Mouse (Mus musculus): Measurements from ENCODE around the gene Tmem74b.
A peak's percentile ranks its signal among the peaks of the same experiment; 100 is the strongest.

Tmem74b gene

GRCm38 (mm10) chr2:151742084-151742483, 40.3 kb downstream of the Tmem74b start:
- DNase-seq (ENCODE audit: low spot score in 2 of 2) = no peak

DNA sequence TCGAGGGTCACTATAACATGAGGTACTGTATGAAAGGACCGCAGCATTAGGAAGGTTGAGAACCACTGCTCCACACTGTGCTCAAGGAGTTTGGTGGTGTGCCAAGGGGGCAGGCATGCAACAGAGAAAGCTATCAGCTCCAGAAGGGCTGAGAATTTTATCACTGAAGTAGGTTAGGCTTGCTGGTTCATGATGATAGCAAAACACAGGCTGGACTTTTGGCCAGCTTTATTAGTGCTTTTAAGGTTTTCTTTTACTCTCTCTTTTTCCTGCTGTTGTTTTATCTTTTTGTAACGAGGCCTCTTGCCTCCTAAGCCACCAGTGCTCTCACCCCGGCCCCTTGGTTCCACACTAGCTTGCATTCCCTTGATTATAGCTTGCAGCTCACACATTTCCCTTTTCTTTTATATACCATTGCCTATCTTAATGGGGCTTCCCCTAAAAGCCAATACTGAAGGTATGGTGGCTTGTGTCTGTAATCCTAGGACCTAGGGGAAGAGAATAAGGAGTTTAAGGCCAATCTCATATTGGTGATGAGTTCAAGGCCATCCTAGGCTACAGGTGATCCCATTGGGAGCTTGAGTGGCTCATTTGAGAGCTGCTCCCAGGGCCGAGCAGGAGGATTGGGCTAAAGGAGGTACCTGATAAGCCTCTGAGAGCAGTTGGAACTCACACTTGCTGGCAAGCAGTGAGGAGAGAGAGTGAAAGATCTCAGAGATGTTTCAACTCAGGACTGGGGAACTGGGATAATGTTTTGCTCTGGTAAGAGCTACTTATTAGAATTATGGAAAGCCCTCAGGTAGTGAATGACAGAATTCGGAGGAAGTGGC, 41.3 kb downstream of the Tmem74b start:
- no peak for DNase-seq (ENCODE audit: low spot score in 2 of 2)

GRCm38 (mm10) chr2:151743845-151744244, 42.0 kb downstream of the Tmem74b start, which contains the start of gene Psmf1:
Gene Psmf1, minus strand, starts transcription at chr2:151744186.
- DNase-seq (ENCODE audit: low spot score in 2 of 2) = no peak

- peak; percentile 18 to 50 for DNase-seq (ENCODE audit: low spot score in 2 of 2)
Measured at GRCm38 (mm10) chr2:151747847-151748705, 46.3 kb downstream of the Tmem74b start.

- no peak for DNase-seq (ENCODE audit: low spot score in 2 of 2)
Measured at GRCm38 (mm10) chr2:151751330-151751729, 49.5 kb downstream of the Tmem74b start.

DNA sequence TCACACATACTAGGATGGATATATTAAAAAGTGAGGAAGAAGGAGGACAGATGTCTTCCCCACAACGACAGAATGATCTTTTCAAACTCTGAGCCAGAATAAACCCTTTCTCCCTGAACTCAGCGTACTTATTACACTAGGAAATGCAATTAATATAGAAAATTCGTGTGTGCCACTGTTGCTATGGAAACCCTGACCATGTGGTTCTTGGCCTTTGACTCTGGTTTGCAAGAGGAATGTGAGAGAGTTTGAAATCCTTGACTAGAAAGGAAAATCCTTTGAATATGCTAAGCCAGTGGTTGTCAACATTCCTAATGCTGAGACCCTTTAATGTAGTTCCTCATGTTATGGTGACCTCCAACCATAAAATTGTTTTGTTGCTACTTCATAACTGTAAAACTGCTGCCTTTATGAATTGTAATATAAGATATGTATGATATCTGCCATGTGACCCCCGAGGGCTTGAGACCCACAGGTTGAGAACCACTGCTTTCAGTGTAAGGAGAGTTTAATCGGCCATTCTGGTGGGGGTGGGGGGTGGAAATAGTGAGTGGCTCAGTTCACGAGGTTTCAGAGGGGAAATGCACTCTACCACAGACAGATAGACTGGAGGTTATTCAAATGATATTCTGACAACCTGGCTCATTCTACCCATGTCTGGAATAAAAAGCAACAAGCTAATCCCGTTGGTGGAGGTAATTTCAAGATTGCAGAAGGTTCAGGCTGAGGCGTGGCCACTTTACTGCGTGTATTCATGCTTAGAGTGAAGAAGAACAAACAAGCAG, 54.7 kb downstream of the Tmem74b start:
- DNase-seq (ENCODE audit: low spot score in 2 of 2) = no peak

GRCm38 (mm10) chr2:151757451-151757850, 55.6 kb downstream of the Tmem74b start:
- DNase-seq (ENCODE audit: low spot score in 2 of 2) = no peak

GRCm38 (mm10) chr2:151758806-151759353, 57.1 kb downstream of the Tmem74b start:
- no peak for DNase-seq (ENCODE audit: low spot score in 2 of 2)

Data from urinary bladder, adult 18-20 months (tissue).